Mouse (Mus musculus) adrenal gland, adult 2 months (tissue): ENCODE results near the gene Itprip. TPM values are rescaled to one million over a fixed set of nuclear protein-coding genes. Genes with fewer than 3 reads are reported as not detected.

Source experiments
- DNase-seq: peaks from one replicate; pipeline ENCODE4 v3.0.0; 2021
- polyA plus RNA-seq: library from polyadenylated mRNA; depleted of rRNA; stranded (reverse); fragments of >200 nt; gene quantifications from 2 replicates; pipeline ENCODE4 v1.2.3, GENCODE M21; 2012
- total RNA-seq, 2 experiments: library from RNA; stranded (reverse); gene quantifications; 2 replicates each; pipeline ENCODE4 v1.2.3; 2021

The Itprip gene
- total and polyA plus RNA-seq, 3 experiments: 12.8 to 19.0 (median 18.5) TPM

DNA sequence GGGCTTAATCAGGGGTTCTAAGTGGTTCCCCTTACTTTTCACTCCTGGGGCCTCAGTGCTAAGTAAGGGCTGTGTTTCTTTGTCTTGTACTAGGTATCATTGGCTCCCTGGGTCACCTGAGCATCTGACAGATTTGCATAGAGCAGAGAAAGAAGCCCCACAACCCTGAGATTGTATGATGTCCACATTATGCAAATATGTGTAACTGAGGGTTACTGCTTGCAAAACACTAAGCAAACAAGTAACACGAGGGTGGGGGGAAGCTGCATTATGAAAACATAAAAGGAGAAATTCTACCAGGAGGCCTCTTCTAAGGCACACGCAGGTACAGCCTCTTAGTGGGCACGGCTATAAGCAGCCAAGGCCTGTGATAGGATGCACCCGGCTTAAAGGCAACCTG, 3.8 kb downstream of the Itprip start:
- DNase-seq: no peak

DNA sequence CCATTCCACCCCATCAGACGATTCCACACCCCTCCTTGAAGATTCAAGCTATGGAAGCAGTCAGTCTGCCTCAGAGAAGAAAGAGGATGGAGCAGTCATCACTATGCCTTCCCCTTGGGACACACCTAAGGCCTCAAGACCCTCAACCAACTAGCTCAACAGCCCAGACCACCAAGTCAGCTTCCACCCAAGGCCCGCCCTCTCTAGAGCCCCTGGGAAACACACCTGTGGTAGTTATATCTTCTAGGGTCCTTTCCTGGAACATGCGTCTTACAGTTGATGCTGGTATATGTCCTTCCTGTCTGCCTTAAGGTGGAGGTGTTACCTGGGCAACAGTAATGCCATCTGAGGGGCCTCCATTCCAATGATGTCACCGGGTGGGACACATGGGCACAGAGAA, 4.9 kb downstream of the Itprip start:
- no peak for DNase-seq

DNA sequence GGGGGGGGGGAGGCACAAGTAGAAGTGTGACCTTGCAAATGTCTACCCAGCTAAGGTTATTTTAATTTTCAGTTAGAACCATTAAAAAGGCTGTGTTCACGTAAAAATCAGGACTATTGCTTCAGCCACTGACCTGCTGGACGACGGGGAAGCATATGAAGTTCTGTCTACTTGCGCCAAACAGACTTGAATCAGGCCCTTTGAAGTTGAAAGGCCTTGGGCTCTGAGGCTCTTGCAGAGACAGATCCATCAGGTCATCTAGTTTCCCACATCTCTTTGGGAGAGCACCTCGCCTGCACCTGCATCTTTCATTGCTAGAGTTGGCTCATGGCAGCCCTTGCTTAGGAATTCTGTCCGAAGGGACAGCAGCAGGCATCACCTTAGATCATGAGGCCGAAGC, 5.8 kb downstream of the Itprip start:
- DNase-seq: no peak

DNA sequence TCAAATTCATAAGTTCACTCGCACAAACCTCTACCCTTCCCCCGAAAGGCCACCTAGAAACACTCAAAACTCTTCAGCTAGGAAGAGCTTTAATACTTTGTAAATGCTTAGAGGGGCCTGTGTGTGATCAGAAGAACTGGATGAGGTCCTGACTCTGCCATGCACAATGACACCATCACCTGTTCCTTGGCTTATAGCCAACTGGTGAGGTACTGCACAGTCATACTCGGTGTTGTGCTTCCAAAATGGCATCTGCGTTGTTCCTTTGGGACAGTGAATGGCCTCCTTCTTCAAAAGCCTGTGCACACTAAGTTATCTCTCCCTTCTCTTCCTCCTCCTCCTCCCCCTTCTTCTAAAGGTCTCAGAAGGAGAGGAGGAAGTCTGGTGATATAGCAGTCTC, 8.3 kb downstream of the Itprip start:
- no peak for DNase-seq

- DNase-seq: no peak
These were observed 8.9 kb downstream of the Itprip start for GRCm38 (mm10) chr19:47910117-47910618.

- DNase-seq: peak; percentile 54
These were observed 9.5 kb downstream of the Itprip start for GRCm38 (mm10) chr19:47909387-47910116.

GRCm38 (mm10) chr19:47908961-47909371, 10.1 kb downstream of the Itprip start:
- DNase-seq: no peak

- DNase-seq: peak; percentile 42
These were observed 11.5 kb downstream of the Itprip start for GRCm38 (mm10) chr19:47907596-47907995.

GRCm38 (mm10) chr19:47905603-47906002, 13.5 kb downstream of the Itprip start:
- DNase-seq: no peak

DNA sequence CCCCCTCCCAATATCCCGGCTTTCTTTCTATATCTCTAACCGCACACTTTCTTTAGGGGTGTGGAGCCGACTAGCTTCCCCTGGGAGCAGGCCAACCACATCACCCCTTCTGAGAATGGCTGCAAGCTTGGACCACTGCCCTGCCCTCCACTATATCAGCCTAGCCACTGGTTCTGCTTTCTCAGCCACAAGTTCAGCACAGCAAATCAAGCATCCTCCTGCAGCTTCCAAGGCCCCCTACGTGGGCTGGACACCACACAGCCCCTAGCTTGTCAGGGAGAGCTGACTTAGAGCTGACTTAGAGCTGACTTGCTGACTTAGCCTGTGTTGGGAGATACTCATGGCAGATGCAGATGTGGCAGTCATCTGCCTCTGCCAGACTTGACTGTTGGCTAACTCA, 14.0 kb downstream of the Itprip start:
- no peak for DNase-seq

- no peak for DNase-seq
These were observed 15.4 kb downstream of the Itprip start for GRCm38 (mm10) chr19:47903679-47904078.

DNA sequence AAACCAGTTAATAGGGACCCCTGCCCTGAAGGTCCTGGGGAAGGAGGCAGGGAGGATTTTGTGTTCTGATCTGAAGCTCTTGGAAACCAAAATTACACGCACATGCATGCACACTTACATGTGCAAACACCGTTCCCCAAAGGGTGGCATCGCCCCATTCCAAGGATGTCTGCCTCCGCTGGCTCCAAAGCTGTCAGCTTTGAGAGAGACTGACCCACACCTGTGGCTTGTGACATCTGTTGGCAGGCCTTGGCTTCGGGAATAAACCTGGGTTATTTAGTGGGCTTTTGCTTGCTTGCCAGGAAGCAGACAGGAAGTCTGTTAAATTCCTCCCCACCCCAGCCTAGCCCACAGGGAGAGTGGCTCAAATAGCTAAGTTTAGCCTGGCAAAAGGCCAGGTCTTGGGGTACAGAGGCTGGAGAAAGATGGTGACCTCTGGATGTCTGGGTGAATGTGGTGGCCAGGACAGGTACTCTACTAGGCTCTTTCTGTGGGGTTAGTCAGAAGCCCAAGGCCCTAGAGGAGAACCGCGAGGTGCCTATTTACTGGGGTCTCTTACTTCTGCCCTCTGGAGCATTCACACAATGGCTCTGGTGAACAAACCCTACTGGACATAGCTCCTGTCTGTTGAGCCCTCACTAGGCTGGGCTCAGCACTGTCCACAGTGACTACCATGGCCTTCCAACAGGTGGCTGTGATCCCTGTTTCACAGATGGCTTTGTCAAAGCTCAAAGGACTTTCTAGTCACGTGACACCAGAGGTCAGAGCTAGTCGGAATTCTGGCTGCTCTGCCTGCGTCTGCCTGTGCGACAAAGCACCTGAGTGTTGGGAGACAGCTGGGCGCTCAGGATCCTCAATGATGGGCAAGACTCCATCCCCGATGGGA, 16.5 kb downstream of the Itprip start:
- DNase-seq: peak; percentile 65

DNA sequence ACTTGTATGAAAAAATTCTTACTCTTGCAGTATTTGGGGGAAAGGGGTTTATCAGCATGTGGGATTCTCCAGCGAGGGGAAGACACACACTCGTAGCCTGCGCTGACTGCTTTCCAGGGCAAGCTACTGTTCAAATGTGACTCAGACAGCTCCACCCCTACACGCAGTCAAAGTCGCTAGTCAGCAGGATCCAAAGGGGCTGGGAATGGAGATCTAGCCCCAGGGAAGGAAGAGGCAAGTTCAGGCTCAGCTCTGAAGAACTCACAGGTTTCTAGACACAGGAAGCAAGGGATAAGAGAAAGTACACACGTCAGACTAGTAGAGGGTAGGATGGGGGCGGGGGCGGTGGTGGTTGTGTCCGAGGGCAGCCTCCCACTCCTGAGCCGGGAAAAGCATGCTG, 18.5 kb downstream of the Itprip start:
- no peak for DNase-seq

DNA sequence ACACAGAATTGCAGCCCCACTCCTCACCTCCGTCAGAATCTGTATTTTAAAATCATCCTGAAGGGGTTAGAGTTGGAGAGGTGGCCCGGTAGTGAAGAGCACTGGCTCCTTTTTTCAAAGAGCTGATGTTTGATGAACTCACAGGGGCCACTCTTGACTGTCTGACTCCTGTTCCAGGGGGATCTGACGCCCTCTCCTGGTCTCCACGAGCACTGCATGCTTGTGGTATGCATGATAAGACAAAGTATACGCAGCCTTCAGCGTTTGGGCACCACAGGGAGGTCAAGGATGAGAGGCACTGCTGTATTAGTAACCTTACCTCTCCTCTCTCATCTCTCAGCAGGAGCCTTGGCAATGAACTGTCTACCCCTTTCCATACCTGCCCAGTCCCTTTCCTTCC, 19.1 kb downstream of the Itprip start:
- no peak for DNase-seq

DNA sequence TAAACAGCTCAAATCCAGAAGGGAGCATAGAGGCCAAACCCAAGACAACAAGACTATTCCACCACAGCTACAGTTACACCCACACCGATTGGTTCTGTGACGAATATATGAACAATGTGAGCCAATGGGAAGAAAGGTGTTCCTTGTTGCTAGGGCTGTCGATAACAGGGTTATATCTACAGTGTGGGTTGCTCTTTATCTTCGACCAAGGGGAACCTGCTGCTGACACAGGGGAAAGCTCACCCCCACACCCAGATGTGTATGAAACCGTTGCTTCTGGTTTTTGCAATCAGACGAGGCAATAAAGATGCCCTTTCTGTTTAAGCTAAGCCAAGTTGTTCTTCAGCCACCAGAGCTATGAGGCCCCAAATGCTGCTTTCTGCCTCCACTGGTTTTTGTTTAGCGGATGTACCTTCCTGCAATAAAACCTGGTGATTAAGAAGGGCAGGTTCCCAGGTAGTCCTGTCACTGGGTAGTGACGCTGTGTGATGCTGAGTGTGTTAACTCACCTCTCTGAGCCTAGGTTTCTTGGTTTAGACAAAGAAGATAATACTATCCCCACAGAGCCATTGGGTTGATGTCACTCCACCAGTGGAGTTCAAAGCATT, 20.5 kb downstream of the Itprip start:
- DNase-seq: no peak

- no peak for DNase-seq
These were observed 26.0 kb downstream of the Itprip start for GRCm38 (mm10) chr19:47893092-47893491.

- DNase-seq: no peak
These were observed 27.4 kb downstream of the Itprip start for GRCm38 (mm10) chr19:47891562-47892312.

DNA sequence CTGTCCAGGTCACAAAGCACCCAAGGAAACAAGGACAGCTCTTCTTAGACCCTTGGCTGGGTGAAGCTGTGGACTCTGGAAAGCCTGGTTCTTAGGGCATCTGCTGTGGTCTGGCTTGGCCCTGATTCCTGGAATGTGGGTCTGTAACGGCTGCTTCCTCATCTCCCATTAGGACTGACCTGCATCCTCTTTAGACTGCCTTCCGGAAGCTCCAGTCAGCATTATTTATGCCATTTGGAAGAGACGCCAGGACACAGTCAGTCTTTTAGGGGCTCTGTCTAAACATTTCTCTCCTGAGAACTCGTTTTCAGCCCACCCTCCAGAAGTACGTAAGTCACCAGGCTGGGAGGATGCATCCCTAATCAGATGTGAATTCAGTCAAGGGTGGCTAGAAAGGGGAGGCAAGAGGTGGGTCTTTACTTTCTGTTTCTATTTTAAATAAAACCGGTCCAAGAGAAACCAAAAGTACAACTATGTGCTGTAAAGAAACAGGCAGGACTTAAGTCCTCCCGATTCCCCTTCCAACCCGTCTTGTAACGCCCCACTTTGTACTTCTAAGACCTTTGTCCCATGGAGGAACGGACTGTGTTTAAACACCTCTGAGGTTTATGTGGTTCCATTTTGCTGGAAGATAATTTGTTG, 28.5 kb downstream of the Itprip start:
- DNase-seq: peak; percentile 40

GRCm38 (mm10) chr19:47888037-47888436, 31.1 kb downstream of the Itprip start:
- DNase-seq: no peak

DNA sequence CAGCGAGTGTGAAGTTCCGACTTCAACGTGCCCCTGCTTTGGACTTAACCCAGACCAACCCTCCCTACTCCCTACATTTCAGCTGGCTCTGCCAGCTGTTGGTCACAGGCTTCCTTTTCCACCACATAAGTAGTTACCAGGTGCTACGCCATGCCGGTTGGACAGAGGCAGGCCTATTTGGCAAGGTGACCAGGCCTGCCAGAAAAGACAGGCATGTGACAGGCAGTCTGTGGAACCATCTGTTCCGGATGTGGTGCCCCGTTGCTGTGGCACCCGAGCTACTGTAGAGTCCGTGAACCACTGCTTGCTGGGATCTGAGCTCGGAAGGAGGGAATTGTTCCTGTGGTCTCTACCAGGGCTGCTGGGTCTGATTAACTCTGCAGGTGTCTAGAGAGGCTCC, 31.7 kb downstream of the Itprip start:
- DNase-seq: no peak

DNA sequence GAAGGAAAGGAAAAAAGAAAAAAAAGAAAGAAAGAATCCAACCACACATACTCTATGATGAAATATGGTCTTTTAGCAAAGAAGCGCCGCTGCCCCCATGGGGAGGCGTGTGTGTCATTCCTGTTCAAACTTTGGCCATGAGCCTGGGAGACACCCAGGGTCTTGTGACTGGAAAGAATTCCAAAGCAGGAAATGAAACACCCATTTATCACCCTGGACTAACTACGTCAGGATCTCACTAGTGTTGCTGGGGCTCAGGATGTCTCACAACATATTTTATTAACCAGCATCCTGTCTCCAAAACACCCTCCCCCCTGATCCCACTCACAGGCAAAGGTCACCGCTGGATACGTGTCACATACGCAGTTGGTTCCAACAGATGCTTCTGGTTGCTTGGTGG, 32.5 kb downstream of the Itprip start:
- peak; percentile 70 for DNase-seq
